Mouse (Mus musculus): ENCODE data around the gene Rbfox1. TPM values are rescaled to one million over a fixed set of nuclear protein-coding genes. Genes with fewer than 3 reads are reported as not detected.
A peak's percentile ranks its signal among the peaks of the same experiment; 100 is the strongest.

Gene Rbfox1
- polyA plus RNA-seq, 1 experiment from 2014 or later: 0.32 TPM

GRCm38 (mm10) chr16:6042766-6043165 lies 157.6 kb downstream of the Rbfox1 start:
- ATAC-seq (ENCODE audit: insufficient read depth): no peak
- Histone ChIP-seq H3K27ac (replicated peaks) (no peak overlapping the region), H3K9ac (no peak overlapping the region), H3K4me1 (replicated peaks) (no peaks in the 10 kb centered on the region), H3K27me3 (no peaks in the 10 kb centered on the region), H3K4me2 (no peak overlapping the region), H3K36me3 (replicated peaks) (no peaks in the 10 kb centered on the region), H3K9me3 (replicated peaks) (no peaks in the 10 kb centered on the region), H3K4me3 (replicated peaks) (no peak overlapping the region)
- WGBS (ENCODE audit: insufficient replicate concordance): 59% methylated on average over 3 of the region's 3 CpGs

- H3K4me1 ChIP-seq (replicated peaks): no peaks in the 10 kb centered on the region
- 62% methylated on average over 1 of the region's 1 CpGs for WGBS (ENCODE audit: insufficient replicate concordance)
- no peaks in the 10 kb centered on the region for H3K9me3 ChIP-seq (replicated peaks)
- no peak overlapping the region for H3K27ac ChIP-seq (replicated peaks)
- no peak overlapping the region for H3K4me2 ChIP-seq
- ATAC-seq (ENCODE audit: insufficient read depth): no peak
- no peaks in the 10 kb centered on the region for H3K36me3 ChIP-seq (replicated peaks)
- H3K27me3 ChIP-seq: no peaks in the 10 kb centered on the region
- H3K9ac ChIP-seq: no peak overlapping the region
- no peak overlapping the region for H3K4me3 ChIP-seq (replicated peaks)
These were observed 163.4 kb downstream of the Rbfox1 start for GRCm38 (mm10) chr16:6048601-6049000.

GRCm38 (mm10) chr16:6062495-6062894 lies 177.3 kb downstream of the Rbfox1 start:
- Histone ChIP-seq H3K9me3 (replicated peaks) (no peaks in the 10 kb centered on the region), H3K4me1 (replicated peaks) (no peaks in the 10 kb centered on the region), H3K4me3 (replicated peaks) (no peak overlapping the region), H3K27me3 (no peaks in the 10 kb centered on the region), H3K4me2 (no peak overlapping the region), H3K36me3 (replicated peaks) (no peaks in the 10 kb centered on the region), H3K27ac (replicated peaks) (no peak overlapping the region), H3K9ac (no peak overlapping the region)
- 66% methylated on average over 1 of the region's 1 CpGs for WGBS (ENCODE audit: insufficient replicate concordance)
- no peak for ATAC-seq (ENCODE audit: insufficient read depth)

GRCm38 (mm10) chr16:6065481-6065880 lies 180.3 kb downstream of the Rbfox1 start:
- Histone ChIP-seq H3K9me3 (replicated peaks) (no peaks in the 10 kb centered on the region), H3K27me3 (no peaks in the 10 kb centered on the region), H3K36me3 (replicated peaks) (no peaks in the 10 kb centered on the region), H3K9ac (no peak overlapping the region), H3K4me1 (replicated peaks) (no peaks in the 10 kb centered on the region), H3K4me2 (no peak overlapping the region), H3K4me3 (replicated peaks) (no peak overlapping the region), H3K27ac (replicated peaks) (no peak overlapping the region)
- 64% methylated on average over 4 of the region's 4 CpGs for WGBS (ENCODE audit: insufficient replicate concordance)
- ATAC-seq (ENCODE audit: insufficient read depth): no peak

GRCm38 (mm10) chr16:6075442-6076050 lies 190.4 kb downstream of the Rbfox1 start:
- Histone ChIP-seq H3K27me3 (no peaks in the 10 kb centered on the region), H3K9ac (no peak overlapping the region), H3K4me1 (replicated peaks) (no peaks in the 10 kb centered on the region), H3K9me3 (replicated peaks) (no peaks in the 10 kb centered on the region), H3K36me3 (replicated peaks) (no peaks in the 10 kb centered on the region), H3K4me3 (replicated peaks) (no peak overlapping the region), H3K4me2 (no peak overlapping the region), H3K27ac (replicated peaks) (no peak overlapping the region)
- WGBS (ENCODE audit: insufficient replicate concordance): 66% methylated on average over 10 of the region's 10 CpGs
- ATAC-seq (ENCODE audit: insufficient read depth): no peak

- no peak overlapping the region for H3K27ac ChIP-seq (replicated peaks)
- no peaks in the 10 kb centered on the region for H3K27me3 ChIP-seq
- H3K9me3 ChIP-seq (replicated peaks): no peaks in the 10 kb centered on the region
- no peak overlapping the region for H3K9ac ChIP-seq
- H3K4me3 ChIP-seq (replicated peaks): no peak overlapping the region
- no peaks in the 10 kb centered on the region for H3K36me3 ChIP-seq (replicated peaks)
- no peak for ATAC-seq (ENCODE audit: insufficient read depth)
- no peaks in the 10 kb centered on the region for H3K4me1 ChIP-seq (replicated peaks)
- no peak overlapping the region for H3K4me2 ChIP-seq
- 63% methylated on average over 4 of the region's 4 CpGs for WGBS (ENCODE audit: insufficient replicate concordance)
These were observed 193.9 kb downstream of the Rbfox1 start for GRCm38 (mm10) chr16:6079017-6079416.

GRCm38 (mm10) chr16:6084701-6085365 lies 199.7 kb downstream of the Rbfox1 start:
- H3K36me3 ChIP-seq (replicated peaks): no peaks in the 10 kb centered on the region
- no peak overlapping the region for H3K27ac ChIP-seq (replicated peaks)
- WGBS (ENCODE audit: insufficient replicate concordance): 52% methylated on average over 7 of the region's 7 CpGs
- H3K4me3 ChIP-seq (replicated peaks): no peak overlapping the region
- H3K9ac ChIP-seq: no peak overlapping the region
- no peaks in the 10 kb centered on the region for H3K4me1 ChIP-seq (replicated peaks)
- H3K4me2 ChIP-seq: no peak overlapping the region
- ATAC-seq (ENCODE audit: insufficient read depth): no peak
- 0 out of 2 replicates have a peak, but pooled peaks cover 5% of the 10 kb centered on the region for H3K27me3 ChIP-seq
- no peaks in the 10 kb centered on the region for H3K9me3 ChIP-seq (replicated peaks)

GRCm38 (mm10) chr16:6086200-6086599 lies 201.0 kb downstream of the Rbfox1 start:
- no peak overlapping the region for H3K9ac ChIP-seq
- no peak for ATAC-seq (ENCODE audit: insufficient read depth)
- no peak overlapping the region for H3K4me2 ChIP-seq
- H3K27me3 ChIP-seq: 0 out of 2 replicates have a peak, but pooled peaks cover 5% of the 10 kb centered on the region
- no peak overlapping the region for H3K27ac ChIP-seq (replicated peaks)
- WGBS (ENCODE audit: insufficient replicate concordance): 47% methylated on average over 3 of the region's 3 CpGs
- H3K9me3 ChIP-seq (replicated peaks): no peaks in the 10 kb centered on the region
- no peaks in the 10 kb centered on the region for H3K36me3 ChIP-seq (replicated peaks)
- H3K4me3 ChIP-seq (replicated peaks): no peak overlapping the region
- no peaks in the 10 kb centered on the region for H3K4me1 ChIP-seq (replicated peaks)

- 62% methylated on average over 3 of the region's 3 CpGs for WGBS (ENCODE audit: insufficient replicate concordance)
These were observed 206.4 kb downstream of the Rbfox1 start for GRCm38 (mm10) chr16:6091326-6092123.

GRCm38 (mm10) chr16:6095604-6096372 lies 210.6 kb downstream of the Rbfox1 start:
- Histone ChIP-seq H3K4me1 (replicated peaks) (peaks cover 66% of the 10 kb centered on the region), H3K9me3 (replicated peaks) (no peaks in the 10 kb centered on the region), H3K27ac (replicated peaks) (peak overlapping the region; percentile 97), H3K4me2 (peak overlapping the region; percentile 57), H3K9ac (peak overlapping the region; percentile 23; the same call in 1 of the 2 replicates), H3K36me3 (replicated peaks) (no peaks in the 10 kb centered on the region), H3K27me3 (no peaks in the 10 kb centered on the region), H3K4me3 (replicated peaks) (peak overlapping the region; percentile 9; the same call in 1 of the 2 replicates)
- 25% methylated on average over 2 of the region's 2 CpGs for WGBS (ENCODE audit: insufficient replicate concordance)
- ATAC-seq (ENCODE audit: insufficient read depth): peak; percentile 99

More at GRCm38 (mm10) chr16:6091326-6092123, 206.4 kb downstream of the Rbfox1 start:
- no peaks in the 10 kb centered on the region for H3K36me3 ChIP-seq (replicated peaks)
- H3K27me3 ChIP-seq: no peaks in the 10 kb centered on the region
- no peaks in the 10 kb centered on the region for H3K9me3 ChIP-seq (replicated peaks)
- no peak overlapping the region for H3K4me2 ChIP-seq
- no peak overlapping the region for H3K4me3 ChIP-seq (replicated peaks)
- H3K4me1 ChIP-seq (replicated peaks): peaks cover 35% of the 10 kb centered on the region
- no peak for ATAC-seq (ENCODE audit: insufficient read depth)
- H3K9ac ChIP-seq: no peak overlapping the region
- no peak overlapping the region for H3K27ac ChIP-seq (replicated peaks)

Data from liver, embryonic 15.5 days (tissue).